Mouse (Mus musculus): ENCODE results near the gene B3gnt2. TPM values are rescaled to one million over a fixed set of nuclear protein-coding genes. Genes with fewer than 3 reads are reported as not detected.

Gene B3gnt2
- polyA plus RNA-seq, 1 experiment from 2014 or later, result 9.2 TPM

DNA sequence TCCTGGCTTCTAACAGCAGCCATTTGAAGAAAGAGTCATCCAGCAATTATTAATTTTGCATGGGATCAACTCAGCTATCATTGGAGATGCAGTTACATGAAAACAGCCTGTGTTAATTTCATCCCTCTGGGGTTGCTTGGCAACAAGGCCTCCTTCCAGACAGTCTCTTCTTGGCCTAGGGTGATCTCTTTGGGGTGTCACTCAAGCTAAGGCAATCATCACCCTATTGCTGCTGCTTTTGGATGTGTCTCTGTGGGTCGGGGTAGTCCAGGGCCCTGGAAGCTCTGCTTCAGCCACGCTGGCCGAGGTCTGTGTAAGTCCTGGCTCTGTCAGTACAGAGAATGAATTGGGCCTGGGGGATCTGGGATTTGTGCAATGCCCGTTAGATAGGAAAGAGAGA, 14.5 kb upstream of the B3gnt2 start:
- Histone ChIP-seq H3K27ac (replicated peaks; ENCODE audit: low read depth, low read length) (peak overlapping the region; percentile 52; the same call in 1 of the 2 replicates), H3K4me2 (ENCODE audit: low read depth, low read length) (no peak overlapping the region), H3K4me3 (ENCODE audit: low read depth, low read length) (no peak overlapping the region), H3K27me3 (replicated peaks; ENCODE audit: control insufficient read depth, insufficient read depth, low read length) (no peaks in the 10 kb centered on the region), H3K9me3 (ENCODE audit: control insufficient read depth, low read length) (no peaks in the 10 kb centered on the region), H3K9ac (ENCODE audit: low read depth, low read length) (no peak overlapping the region), H3K36me3 (ENCODE audit: control insufficient read depth, insufficient read depth, low read length) (no peaks in the 10 kb centered on the region), H3K4me1 (ENCODE audit: control insufficient read depth, insufficient read depth, low read length) (peaks cover 17% of the 10 kb centered on the region; the same call in 1 of the 2 replicates)
- ATAC-seq (ENCODE audit: low read depth) (no peak; the same call in 1 of the 2 replicates), DNase-seq (ENCODE audit: low spot score) (no peak)
- WGBS, result 54% methylated on average over 4 of the region's 4 CpGs

DNA sequence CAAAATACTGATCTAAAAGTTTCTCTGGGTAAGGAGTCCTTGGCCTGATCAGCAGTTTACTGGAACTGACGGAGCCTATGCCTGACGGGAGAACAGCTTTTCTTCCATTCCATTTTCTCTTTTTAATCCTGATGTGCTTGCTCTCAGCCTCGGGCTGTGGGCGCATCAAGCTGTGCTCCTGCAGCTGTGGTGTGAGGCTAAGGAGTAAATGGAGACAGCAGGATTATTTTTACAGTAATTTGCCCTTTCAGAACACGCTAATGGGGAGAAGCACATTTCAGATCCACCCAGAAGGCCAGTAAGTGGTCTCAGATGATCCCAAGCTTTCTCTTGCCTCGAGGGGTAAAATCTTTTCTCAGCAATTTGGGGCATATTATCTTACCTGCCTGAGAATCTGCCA, 14.0 kb upstream of the B3gnt2 start:
- Histone ChIP-seq H3K27me3 (replicated peaks; ENCODE audit: control insufficient read depth, insufficient read depth, low read length) (no peaks in the 10 kb centered on the region), H3K9ac (ENCODE audit: low read depth, low read length) (no peak overlapping the region), H3K4me3 (ENCODE audit: low read depth, low read length) (no peak overlapping the region), H3K36me3 (ENCODE audit: control insufficient read depth, insufficient read depth, low read length) (no peaks in the 10 kb centered on the region), H3K4me2 (ENCODE audit: low read depth, low read length) (no peak overlapping the region), H3K9me3 (ENCODE audit: control insufficient read depth, low read length) (no peaks in the 10 kb centered on the region), H3K27ac (replicated peaks; ENCODE audit: low read depth, low read length) (0 out of 2 replicates have a peak overlapping the region, but pooled peaks have one; percentile 39), H3K4me1 (ENCODE audit: control insufficient read depth, insufficient read depth, low read length) (peaks cover 17% of the 10 kb centered on the region; the same call in 1 of the 2 replicates)
- ATAC-seq (ENCODE audit: low read depth) (no peak), DNase-seq (ENCODE audit: low spot score) (no peak)
- 37% methylated on average over 6 of the region's 6 CpGs for WGBS

DNA sequence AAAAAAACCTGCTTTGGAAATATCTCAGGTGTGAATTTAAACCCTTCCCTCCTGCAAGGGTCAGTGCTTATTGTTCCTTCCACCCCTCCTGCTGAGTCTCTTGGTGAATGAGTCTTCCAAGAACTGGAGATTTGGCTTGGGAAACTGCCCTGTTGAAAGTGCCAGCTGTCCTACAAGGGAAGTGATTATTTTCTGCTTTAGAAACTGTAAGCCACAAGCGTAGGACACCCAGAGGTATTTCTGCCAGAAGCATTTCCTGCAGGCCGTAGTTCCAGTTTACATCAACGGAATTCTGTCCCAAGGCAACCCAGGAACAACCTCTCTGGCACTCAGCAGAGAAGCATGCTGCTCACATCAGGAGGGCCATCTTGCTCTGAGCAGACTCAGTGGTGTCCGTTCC, 12.6 kb upstream of the B3gnt2 start:
- H3K27me3 ChIP-seq (replicated peaks; ENCODE audit: control insufficient read depth, insufficient read depth, low read length), result no peaks in the 10 kb centered on the region
- no peaks in the 10 kb centered on the region for H3K9me3 ChIP-seq (ENCODE audit: control insufficient read depth, low read length)
- no peak overlapping the region for H3K27ac ChIP-seq (replicated peaks; ENCODE audit: low read depth, low read length)
- no peak overlapping the region for H3K9ac ChIP-seq (ENCODE audit: low read depth, low read length)
- no peak overlapping the region for H3K4me3 ChIP-seq (ENCODE audit: low read depth, low read length)
- ATAC-seq (ENCODE audit: low read depth), result no peak
- H3K36me3 ChIP-seq (ENCODE audit: control insufficient read depth, insufficient read depth, low read length), result no peaks in the 10 kb centered on the region
- H3K4me1 ChIP-seq (ENCODE audit: control insufficient read depth, insufficient read depth, low read length), result peaks cover 17% of the 10 kb centered on the region; the same call in 1 of the 2 replicates
- WGBS, result 53% methylated on average over 4 of the region's 4 CpGs
- no peak overlapping the region for H3K4me2 ChIP-seq (ENCODE audit: low read depth, low read length)
- no peak for DNase-seq (ENCODE audit: low spot score)

DNA sequence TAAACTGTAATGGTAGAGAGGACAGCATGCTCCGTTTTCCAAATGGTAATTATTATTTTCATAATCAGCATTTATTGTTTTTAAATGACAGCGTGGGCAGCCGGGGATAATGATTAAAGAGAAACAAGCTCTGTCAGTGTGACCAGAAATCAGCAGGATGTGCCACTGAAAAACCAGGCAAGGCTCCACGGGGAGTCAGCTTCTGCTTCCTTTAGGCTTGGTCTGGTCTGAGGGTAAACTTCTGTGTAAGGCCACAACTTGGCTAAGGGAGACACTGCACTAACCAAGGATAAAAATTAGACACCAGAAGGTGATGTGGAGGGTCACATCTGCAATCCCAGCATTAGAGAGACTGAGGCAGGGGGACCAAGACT, 11.5 kb upstream of the B3gnt2 start:
- peaks cover 17% of the 10 kb centered on the region; the same call in 1 of the 2 replicates for H3K4me1 ChIP-seq (ENCODE audit: control insufficient read depth, insufficient read depth, low read length)
- H3K27ac ChIP-seq (replicated peaks; ENCODE audit: low read depth, low read length), result no peak overlapping the region
- H3K4me3 ChIP-seq (ENCODE audit: low read depth, low read length), result no peak overlapping the region
- WGBS, result 47% methylated on average over 4 of the region's 4 CpGs
- H3K27me3 ChIP-seq (replicated peaks; ENCODE audit: control insufficient read depth, insufficient read depth, low read length), result no peaks in the 10 kb centered on the region
- no peaks in the 10 kb centered on the region for H3K9me3 ChIP-seq (ENCODE audit: control insufficient read depth, low read length)
- DNase-seq (ENCODE audit: low spot score), result no peak
- peak overlapping the region; percentile 29; the same call in 1 of the 2 replicates for H3K4me2 ChIP-seq (ENCODE audit: low read depth, low read length)
- H3K36me3 ChIP-seq (ENCODE audit: control insufficient read depth, insufficient read depth, low read length), result no peaks in the 10 kb centered on the region
- H3K9ac ChIP-seq (ENCODE audit: low read depth, low read length), result no peak overlapping the region
- ATAC-seq (ENCODE audit: low read depth), result no peak

DNA sequence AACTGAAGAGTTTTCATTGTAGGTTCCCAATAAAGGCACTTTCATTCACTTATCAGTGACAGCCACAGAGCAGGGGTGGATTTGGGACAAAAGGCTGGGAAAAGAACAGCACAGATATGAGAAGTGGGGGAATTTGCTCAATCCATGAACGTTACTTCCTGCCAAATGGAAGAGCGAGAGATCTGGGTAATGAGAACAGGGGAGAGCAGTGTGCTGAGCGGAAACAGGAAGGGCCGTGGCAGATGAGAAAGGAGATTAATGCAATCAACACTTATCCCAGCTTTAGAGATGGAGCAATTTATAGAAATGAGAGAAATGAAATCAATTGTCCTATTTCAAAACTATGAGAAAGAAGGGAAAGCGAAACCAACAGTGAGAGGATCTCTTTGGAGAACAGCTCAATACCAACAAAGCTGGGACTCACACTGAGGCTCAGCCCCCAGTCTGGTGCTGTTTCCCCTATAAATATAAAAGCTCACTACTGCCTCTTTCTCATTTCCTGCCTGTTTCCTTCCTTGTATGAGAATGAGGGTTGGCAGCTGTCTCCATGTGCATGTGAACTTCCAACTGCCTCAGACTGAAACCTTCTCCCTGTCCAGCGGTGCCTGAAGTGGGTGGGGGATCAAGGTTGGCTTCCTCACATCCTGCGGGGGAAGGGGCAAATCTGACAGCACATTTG, 11.0 kb upstream of the B3gnt2 start:
- no peaks in the 10 kb centered on the region for H3K9me3 ChIP-seq (ENCODE audit: control insufficient read depth, low read length)
- H3K9ac ChIP-seq (ENCODE audit: low read depth, low read length), result no peak overlapping the region
- WGBS, result 60% methylated on average over 7 of the region's 7 CpGs
- peak overlapping the region; percentile 29 for H3K4me2 ChIP-seq (ENCODE audit: low read depth, low read length)
- no peaks in the 10 kb centered on the region for H3K36me3 ChIP-seq (ENCODE audit: control insufficient read depth, insufficient read depth, low read length)
- no peaks in the 10 kb centered on the region for H3K27me3 ChIP-seq (replicated peaks; ENCODE audit: control insufficient read depth, insufficient read depth, low read length)
- no peak overlapping the region for H3K4me3 ChIP-seq (ENCODE audit: low read depth, low read length)
- DNase-seq (ENCODE audit: low spot score) (no peak), ATAC-seq (ENCODE audit: low read depth) (no peak)
- H3K27ac ChIP-seq (replicated peaks; ENCODE audit: low read depth, low read length), result no peak overlapping the region
- H3K4me1 ChIP-seq (ENCODE audit: control insufficient read depth, insufficient read depth, low read length), result peaks cover 17% of the 10 kb centered on the region; the same call in 1 of the 2 replicates

DNA sequence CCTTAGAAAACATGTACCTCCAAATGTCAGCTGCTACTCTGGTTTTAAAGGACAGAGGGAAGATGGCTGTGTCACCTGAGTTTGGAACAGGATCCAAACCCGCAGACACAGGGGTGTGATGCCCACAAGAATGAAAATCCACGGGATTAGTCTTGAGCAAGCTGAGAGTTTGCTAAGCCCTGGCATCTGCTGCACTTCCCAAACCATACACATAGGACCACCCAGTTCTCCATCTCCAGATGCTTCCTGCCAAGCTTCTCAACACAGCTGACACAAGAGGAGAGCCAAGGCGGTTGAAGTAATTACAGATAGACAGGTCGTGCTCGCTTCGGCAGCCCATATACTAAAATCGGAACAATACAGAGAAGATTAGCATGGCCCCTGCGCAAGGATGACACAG, 7.8 kb upstream of the B3gnt2 start:
- 70% methylated on average over 8 of the region's 8 CpGs for WGBS
- ATAC-seq (ENCODE audit: low read depth), result peak; percentile 63

DNA sequence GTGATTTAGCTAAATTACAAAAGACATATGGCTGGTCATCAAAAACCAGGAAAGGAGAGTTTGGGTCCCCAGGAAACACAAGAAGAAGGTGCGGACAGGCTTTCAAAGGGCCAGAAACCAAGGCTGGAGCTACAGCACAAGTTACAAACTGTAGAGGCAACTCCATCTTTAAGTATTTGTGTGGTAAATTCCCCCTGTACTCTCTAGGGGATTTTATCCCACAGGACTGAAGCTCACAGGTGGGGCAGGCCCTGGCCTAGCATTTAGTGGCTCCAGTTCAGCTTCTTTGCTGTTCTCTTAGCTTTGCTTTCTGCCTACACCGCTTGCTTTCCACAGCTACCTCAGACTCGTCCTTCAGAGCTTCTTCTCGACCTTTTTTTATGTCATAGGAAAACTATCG, 6.9 kb upstream of the B3gnt2 start:
- no peak overlapping the region for H3K27ac ChIP-seq (replicated peaks; ENCODE audit: low read depth, low read length)
- no peak overlapping the region for H3K9ac ChIP-seq (ENCODE audit: low read depth, low read length)
- no peak overlapping the region for H3K4me3 ChIP-seq (ENCODE audit: low read depth, low read length)
- no peak overlapping the region for H3K4me2 ChIP-seq (ENCODE audit: low read depth, low read length)
- DNase-seq (ENCODE audit: low spot score) (no peak), ATAC-seq (ENCODE audit: low read depth) (no peak)
- 85% methylated on average over 5 of the region's 5 CpGs for WGBS
- H3K36me3 ChIP-seq (ENCODE audit: control insufficient read depth, insufficient read depth, low read length), result no peaks in the 10 kb centered on the region
- 0 out of 2 replicates have a peak, but pooled peaks cover 5% of the 10 kb centered on the region for H3K4me1 ChIP-seq (ENCODE audit: control insufficient read depth, insufficient read depth, low read length)
- H3K27me3 ChIP-seq (replicated peaks; ENCODE audit: control insufficient read depth, insufficient read depth, low read length), result 0 out of 2 replicates have a peak, but pooled peaks cover 2% of the 10 kb centered on the region
- no peaks in the 10 kb centered on the region for H3K9me3 ChIP-seq (ENCODE audit: control insufficient read depth, low read length)

More for the DNA sequence above, 7.8 kb upstream of the B3gnt2 start:
- no peaks in the 10 kb centered on the region for H3K27me3 ChIP-seq (replicated peaks; ENCODE audit: control insufficient read depth, insufficient read depth, low read length)
- H3K4me1 ChIP-seq (ENCODE audit: control insufficient read depth, insufficient read depth, low read length), result peaks cover 7% of the 10 kb centered on the region; the same call in 1 of the 2 replicates
- H3K4me3 ChIP-seq (ENCODE audit: low read depth, low read length), result no peak overlapping the region
- H3K27ac ChIP-seq (replicated peaks; ENCODE audit: low read depth, low read length), result no peak overlapping the region
- no peak for DNase-seq (ENCODE audit: low spot score)
- no peak overlapping the region for H3K4me2 ChIP-seq (ENCODE audit: low read depth, low read length)
- H3K9me3 ChIP-seq (ENCODE audit: control insufficient read depth, low read length), result no peaks in the 10 kb centered on the region
- no peak overlapping the region for H3K9ac ChIP-seq (ENCODE audit: low read depth, low read length)
- no peaks in the 10 kb centered on the region for H3K36me3 ChIP-seq (ENCODE audit: control insufficient read depth, insufficient read depth, low read length)

DNA sequence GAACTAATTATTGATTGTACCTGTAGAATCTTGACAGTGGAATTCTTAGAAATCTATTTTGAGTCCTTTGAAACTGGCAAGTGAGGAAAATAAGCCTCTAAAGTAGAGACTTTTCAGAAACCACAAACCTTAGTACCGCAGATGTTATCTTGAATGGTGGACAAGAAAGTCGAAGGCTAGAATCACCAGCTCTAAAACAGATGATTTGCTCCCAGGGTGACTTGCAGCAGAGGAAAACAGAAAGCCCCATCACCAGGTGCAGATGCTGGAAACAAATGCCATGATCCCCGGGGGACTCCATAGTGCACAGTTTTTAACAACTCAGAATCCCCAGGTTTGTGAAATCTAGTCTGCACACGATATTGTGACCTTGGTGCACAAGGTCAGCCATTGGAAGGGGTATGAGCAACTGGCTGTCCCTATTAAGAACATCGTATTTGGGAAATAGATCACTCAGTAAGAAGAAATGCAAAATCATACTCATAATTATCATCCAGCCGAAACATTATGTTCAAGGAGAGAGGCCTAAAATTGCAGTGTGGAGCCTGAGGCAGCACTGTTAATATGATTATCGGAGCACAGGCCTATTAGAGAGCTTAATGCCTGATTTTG, 5.0 kb upstream of the B3gnt2 start:
- no peaks in the 10 kb centered on the region for H3K36me3 ChIP-seq (ENCODE audit: control insufficient read depth, insufficient read depth, low read length)
- H3K4me2 ChIP-seq (ENCODE audit: low read depth, low read length), result no peak overlapping the region
- H3K27ac ChIP-seq (replicated peaks; ENCODE audit: low read depth, low read length), result no peak overlapping the region
- H3K27me3 ChIP-seq (replicated peaks; ENCODE audit: control insufficient read depth, insufficient read depth, low read length), result peaks cover 21% of the 10 kb centered on the region; the same call in 1 of the 2 replicates
- no peaks in the 10 kb centered on the region for H3K9me3 ChIP-seq (ENCODE audit: control insufficient read depth, low read length)
- 76% methylated on average over 7 of the region's 7 CpGs for WGBS
- ATAC-seq (ENCODE audit: low read depth) (no peak), DNase-seq (ENCODE audit: low spot score) (no peak)
- no peak overlapping the region for H3K9ac ChIP-seq (ENCODE audit: low read depth, low read length)
- H3K4me3 ChIP-seq (ENCODE audit: low read depth, low read length), result no peak overlapping the region
- H3K4me1 ChIP-seq (ENCODE audit: control insufficient read depth, insufficient read depth, low read length), result no peaks in the 10 kb centered on the region
